Mouse (Mus musculus) T-helper 17 cell (primary cell): ENCODE measurements around the gene Fhit.
"Not testable (repeated sequence)": the region's sequence is repeated elsewhere in the genome, so short reads cannot be mapped to it uniquely, and the experiment has no call there.

ENCODE experiments used
- in situ Hi-C, 2 experiments: fragments of 300-600 bp; cut with MboI, MseI; formaldehyde crosslinking; loops; 1 replicate in 1 of 2; 2 replicates in 1 of 2; pipeline ENCODE4 v1.15.1; 2025; ENCODE audit warnings: high pct_unique_total_duplicates in 2 of 2

Gene Fhit

GRCm38 (mm10) chr14:10917893-10918803 lies 243.7 kb downstream of the Fhit start:
- in situ Hi-C loops = no loop called here

GRCm38 (mm10) chr14:10908011-10908410 lies 253.8 kb downstream of the Fhit start:
- in situ Hi-C loops = no loop called here

GRCm38 (mm10) chr14:10882759-10883158 lies 279.1 kb downstream of the Fhit start:
- in situ Hi-C loops = no loop called here

GRCm38 (mm10) chr14:10880749-10881148 lies 281.1 kb downstream of the Fhit start:
- in situ Hi-C loops = no loop called here

- in situ Hi-C loops = no loop called here
These were observed 287.1 kb downstream of the Fhit start for GRCm38 (mm10) chr14:10874595-10875372.

GRCm38 (mm10) chr14:10857606-10858005 lies 304.2 kb downstream of the Fhit start:
- in situ Hi-C loops = no loop called here

- in situ Hi-C loops = no loop called here
These were observed 309.9 kb downstream of the Fhit start for GRCm38 (mm10) chr14:10851936-10852335.

GRCm38 (mm10) chr14:10836001-10836400 lies 325.8 kb downstream of the Fhit start:
- in situ Hi-C loops = no loop called here

GRCm38 (mm10) chr14:10824819-10825218 lies 337.0 kb downstream of the Fhit start:
- in situ Hi-C loops = no loop called here

GRCm38 (mm10) chr14:10813551-10813950 lies 348.3 kb downstream of the Fhit start:
- in situ Hi-C loops = no loop called here

GRCm38 (mm10) chr14:10798489-10799180 lies 363.2 kb downstream of the Fhit start:
- in situ Hi-C loops = no loop called here

GRCm38 (mm10) chr14:10797595-10797994 lies 364.2 kb downstream of the Fhit start:
- in situ Hi-C loops = no loop called here

- in situ Hi-C loops = no loop called here
These were observed 366.2 kb downstream of the Fhit start for GRCm38 (mm10) chr14:10795498-10796075.

GRCm38 (mm10) chr14:10783929-10784328 lies 377.9 kb downstream of the Fhit start:
- in situ Hi-C loops = no loop called here

GRCm38 (mm10) chr14:10778721-10779120 lies 383.1 kb downstream of the Fhit start:
- in situ Hi-C loops = no loop called here

GRCm38 (mm10) chr14:10754883-10755282 lies 407.0 kb downstream of the Fhit start:
- in situ Hi-C loops = not testable (repeated sequence)

GRCm38 (mm10) chr14:10738076-10738475 lies 423.8 kb downstream of the Fhit start:
- in situ Hi-C loops = no loop called here

- in situ Hi-C loops = no loop called here
These were observed 439.3 kb downstream of the Fhit start for GRCm38 (mm10) chr14:10722525-10722924.

- in situ Hi-C loops = no loop called here
These were observed 448.9 kb downstream of the Fhit start for GRCm38 (mm10) chr14:10712916-10713315.

GRCm38 (mm10) chr14:10712522-10712881 lies 449.3 kb downstream of the Fhit start:
- in situ Hi-C loops = no loop called here

- in situ Hi-C loops = no loop called here
These were observed 449.9 kb downstream of the Fhit start for GRCm38 (mm10) chr14:10711841-10712521.
